Mouse (Mus musculus) lung, postnatal 10 days (tissue): ENCODE measurements at regions not wholly inside any gene's neighbourhood (a gene's known extent, or its start where the extent isn't known, plus 50 kb on each side); places are given as distances from the start of the nearest gene placed in this dataset.

Experiments used
- DNase-seq: peaks from one replicate; pipeline ENCODE4 v3.0.0; 2021

- no peak for DNase-seq
Observed at GRCm38 (mm10) chrX:16421159-16421558, 101.5 kb upstream of the Cypt1 start.

GRCm38 (mm10) chrX:16421663-16422062 is 101.0 kb upstream of the Cypt1 start:
- DNase-seq: no peak

GRCm38 (mm10) chrX:16438088-16438487 is 84.6 kb upstream of the Cypt1 start:
- no peak for DNase-seq

DNA sequence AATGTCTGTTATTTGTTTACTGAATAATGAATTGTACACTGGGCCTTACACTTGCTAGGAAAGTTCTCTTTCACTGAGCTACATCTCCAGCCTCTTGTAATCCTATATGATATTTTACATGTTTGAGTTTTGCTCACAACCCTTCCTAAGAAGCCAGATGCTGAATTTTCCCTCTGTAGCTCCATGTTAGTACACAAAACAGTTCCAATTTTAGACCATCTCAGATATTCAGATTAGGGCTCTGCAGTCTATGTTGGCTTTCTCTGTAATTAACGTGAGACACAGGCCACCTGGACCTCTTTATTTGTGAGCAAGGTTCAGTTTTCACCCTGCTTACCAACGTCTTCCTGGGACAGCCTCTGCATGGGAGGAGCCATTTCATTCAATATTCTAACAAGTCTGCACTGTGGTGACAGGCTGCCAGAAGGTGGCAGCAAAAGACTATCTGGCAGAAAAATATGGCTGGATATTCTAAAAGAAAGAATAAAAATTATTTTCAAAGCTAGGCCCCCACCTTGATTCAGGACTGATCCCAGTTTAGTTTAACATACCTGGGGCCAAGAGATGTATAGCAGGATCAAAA is 72.1 kb upstream of the Cypt1 start:
- peak; percentile 48 for DNase-seq
